Mouse (Mus musculus) hindbrain, embryonic 15.5 days (tissue): ENCODE results near the gene Alox15. TPM values are rescaled to one million over a fixed set of nuclear protein-coding genes. Genes with fewer than 3 reads are reported as not detected.
"Not testable (repeated sequence)": the region's sequence is repeated elsewhere in the genome, so short reads cannot be mapped to it uniquely, and the experiment has no call there.

Source experiments
- ATAC-seq: fragments of 200-750 bp; cut with Nextera tagmentation; 2 replicates; pipeline ENCODE4 v1.8.0; 2017; ENCODE audit warnings: low read depth, moderate number of reproducible peaks, moderate TSS enrichment; ENCODE audit not compliant: low FRiP score
- H3K27ac ChIP-seq: fragments of 300-500 bp; sonication (generic); replicated peaks from 2 replicates; pipeline ENCODE4 v1.5.1; 2015; ENCODE audit warnings: mild to moderate bottlenecking, inconsistent platforms
- H3K27me3 ChIP-seq: fragments of 300-500 bp; sonication (generic); 2 replicates; pipeline ENCODE4 v1.6.1; 2015; ENCODE audit warnings: control low read depth, inconsistent platforms
- H3K36me3 ChIP-seq: fragments of 300-500 bp; sonication (generic); 2 replicates; pipeline ENCODE4 v1.6.1; 2015; ENCODE audit warnings: control low read depth, inconsistent platforms
- H3K4me1 ChIP-seq: fragments of 300-500 bp; sonication (generic); replicated peaks from 2 replicates; pipeline ENCODE4 v1.6.1; 2015; ENCODE audit warnings: control low read depth, inconsistent platforms
- H3K4me2 ChIP-seq: fragments of 300-500 bp; sonication (generic); 2 replicates; pipeline ENCODE4 v1.6.1; 2015; ENCODE audit warnings: moderate library complexity, mild to moderate bottlenecking, inconsistent platforms
- H3K4me3 ChIP-seq: fragments of 300-500 bp; sonication (generic); 2 replicates; pipeline ENCODE4 v1.5.1; 2015; ENCODE audit warnings: mild to moderate bottlenecking, inconsistent platforms
- H3K9ac ChIP-seq: fragments of 300-500 bp; sonication (generic); 2 replicates; pipeline ENCODE4 v1.6.1; 2015; ENCODE audit warnings: inconsistent platforms
- H3K9me3 ChIP-seq: fragments of 300-500 bp; sonication (generic); 2 replicates; pipeline ENCODE4 v1.6.1; 2016; ENCODE audit warnings: control low read depth, inconsistent platforms
- WGBS: fragments of 180-500 bp; shearing (Covaris S2); methylation state at CpG from one replicate; pipeline ENCODE4 v1.1.7; 2015; 5-methylcytosine and 5-hydroxymethylcytosine counted together
- polyA plus RNA-seq: library from polyadenylated mRNA; unstranded; fragments of >200 nt; fragmentation: Nextera tagmentation; extraction: Ambion mirVana; gene quantifications from 2 replicates; pipeline ENCODE4 v1.2.1, GENCODE M21; 2015

The Alox15 gene
- polyA plus RNA-seq: not detected in 2 replicates

DNA sequence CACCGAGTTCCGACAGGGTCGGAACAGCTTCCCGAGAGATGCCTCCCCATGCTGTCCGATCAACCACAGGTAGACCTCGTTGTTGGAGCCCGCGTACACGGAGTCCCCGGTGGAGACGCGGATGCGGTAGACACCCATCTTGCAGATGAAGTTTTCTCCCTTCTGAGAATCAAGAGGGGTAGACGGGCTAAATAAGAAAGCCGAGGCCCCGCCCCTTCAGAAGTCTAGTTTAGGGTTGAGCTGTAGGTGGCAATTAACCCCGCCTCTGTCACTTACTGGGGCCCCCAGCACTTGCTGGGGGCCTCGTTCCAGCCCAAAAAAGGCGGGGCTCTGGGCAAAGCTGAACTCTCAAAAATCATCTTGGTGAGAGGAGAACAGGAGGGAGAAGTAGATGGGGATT lies at the start of gene Alox15:
Alox15 (minus strand) TSS at position 164 of the 400 bp plus-strand sequence.
- whole genome bisulfite sequencing: under 1% methylated on average over 19 of the region's 19 CpGs
- peaks cover 33% of the 10 kb centered on the region for H3K27me3 ChIP-seq
- ATAC-seq: no peak
- no peaks in the 10 kb centered on the region for H3K9me3 ChIP-seq
- peak within 1 kb of the TSS; percentile 52 for H3K4me2 ChIP-seq
- no peak within 1 kb of the TSS for H3K27ac ChIP-seq
- no peak within 1 kb of the TSS for H3K9ac ChIP-seq
- H3K4me1 ChIP-seq: peaks cover 11% of the 10 kb centered on the region
- peak within 1 kb of the TSS; percentile 21 for H3K4me3 ChIP-seq
- no peaks in the 10 kb centered on the region for H3K36me3 ChIP-seq

DNA sequence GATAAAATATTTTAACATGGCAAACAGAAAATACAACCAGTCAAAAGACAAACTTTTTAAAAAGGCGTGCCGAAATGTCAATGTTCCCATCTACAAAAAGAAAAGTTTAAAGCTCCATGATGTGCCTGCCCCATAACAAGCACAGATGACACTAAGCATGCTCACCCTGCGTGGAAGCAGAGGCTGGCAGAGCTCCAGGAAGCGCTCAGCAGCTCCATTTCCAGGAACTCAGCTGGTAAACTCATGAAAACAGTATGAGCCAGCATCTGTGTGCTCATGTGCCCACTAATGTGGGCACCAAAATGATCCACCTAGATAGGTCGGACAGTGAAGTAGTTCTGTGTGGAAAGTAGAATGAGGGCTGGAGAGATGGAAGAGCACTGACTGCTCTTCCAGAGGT lies 37.6 kb upstream of the Alox15 start:
- Histone ChIP-seq H3K9ac (no peak overlapping the region), H3K4me1 (no peaks in the 10 kb centered on the region), H3K27me3 (no peaks in the 10 kb centered on the region), H3K9me3 (no peaks in the 10 kb centered on the region), H3K27ac (no peak overlapping the region), H3K4me3 (no peak overlapping the region), H3K4me2 (no peak overlapping the region), H3K36me3 (peaks cover 30% of the 10 kb centered on the region)
- no peak for ATAC-seq
- 84% methylated on average over 5 of the region's 5 CpGs for WGBS

DNA sequence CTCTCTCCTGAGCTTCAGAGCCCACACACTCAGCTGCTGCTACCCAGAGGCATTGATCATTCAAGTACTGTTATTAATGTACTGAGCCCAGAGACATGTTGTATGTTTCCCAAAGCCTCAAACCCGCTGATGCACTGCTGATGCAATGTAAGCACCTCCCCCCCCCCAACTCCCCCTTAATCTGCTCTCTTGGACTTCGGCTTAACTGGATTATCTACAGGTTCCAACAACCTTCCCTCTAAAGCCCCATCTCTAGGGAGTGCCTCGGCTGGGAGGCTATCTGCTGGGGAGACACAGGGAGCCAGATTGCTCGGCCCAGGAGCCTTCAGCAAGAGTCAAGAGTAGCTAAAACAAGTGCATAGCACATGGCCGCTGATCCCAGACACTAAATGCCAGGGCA lies 35.6 kb upstream of the Alox15 start:
- Histone ChIP-seq H3K27me3 (no peaks in the 10 kb centered on the region), H3K36me3 (peaks cover 16% of the 10 kb centered on the region), H3K4me3 (no peak overlapping the region), H3K9ac (no peak overlapping the region), H3K4me2 (no peak overlapping the region), H3K4me1 (no peaks in the 10 kb centered on the region), H3K9me3 (no peaks in the 10 kb centered on the region), H3K27ac (no peak overlapping the region)
- WGBS: 89% methylated on average over 5 of the region's 5 CpGs
- no peak for ATAC-seq

DNA sequence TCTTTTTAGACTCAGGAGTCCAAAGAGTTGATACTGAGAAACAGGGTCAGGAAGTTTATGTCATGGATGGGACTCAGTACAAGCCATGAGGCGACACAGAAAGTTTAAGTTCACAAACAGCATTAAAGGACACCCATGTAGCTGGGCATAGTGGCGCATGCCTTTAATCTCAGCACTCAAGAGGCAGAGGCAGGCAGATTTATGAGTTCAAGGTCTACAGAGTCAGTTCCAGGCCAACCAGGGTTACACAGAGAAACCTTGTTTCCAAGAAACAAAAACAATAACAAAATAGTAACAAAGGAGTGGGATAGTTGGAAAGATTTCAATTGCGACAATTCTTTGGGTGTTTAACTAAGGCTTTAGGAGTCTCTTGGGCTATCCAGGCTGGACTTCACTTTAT lies 32.3 kb upstream of the Alox15 start:
- no peak overlapping the region for H3K9ac ChIP-seq
- no peaks in the 10 kb centered on the region for H3K9me3 ChIP-seq
- H3K27me3 ChIP-seq: no peaks in the 10 kb centered on the region
- WGBS: 88% methylated on average over 3 of the region's 3 CpGs
- H3K4me1 ChIP-seq: no peaks in the 10 kb centered on the region
- H3K36me3 ChIP-seq: 0 out of 2 replicates have a peak, but pooled peaks cover 3% of the 10 kb centered on the region
- no peak for ATAC-seq
- H3K4me3 ChIP-seq: no peak overlapping the region
- no peak overlapping the region for H3K4me2 ChIP-seq
- H3K27ac ChIP-seq: no peak overlapping the region

DNA sequence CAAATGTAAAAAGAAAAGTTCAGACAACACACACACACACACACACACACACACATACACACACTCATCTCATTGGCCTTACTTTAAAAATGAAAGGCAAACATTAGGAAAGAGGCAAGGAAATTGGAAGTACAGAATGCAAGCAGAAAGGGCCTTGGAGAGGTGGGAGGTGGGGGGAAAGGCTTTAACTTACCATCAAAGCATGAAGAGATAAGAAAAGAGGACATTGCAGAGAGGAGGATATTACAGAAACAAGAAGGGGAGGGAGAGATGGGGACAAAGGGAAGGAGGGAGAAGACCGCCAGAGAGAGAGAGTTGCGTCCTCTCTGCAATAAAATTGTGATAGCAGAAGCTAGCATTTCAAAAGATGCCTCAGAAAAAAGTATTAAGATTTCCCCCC lies 29.5 kb upstream of the Alox15 start:
- WGBS: 82% methylated on average over 2 of the region's 2 CpGs

DNA sequence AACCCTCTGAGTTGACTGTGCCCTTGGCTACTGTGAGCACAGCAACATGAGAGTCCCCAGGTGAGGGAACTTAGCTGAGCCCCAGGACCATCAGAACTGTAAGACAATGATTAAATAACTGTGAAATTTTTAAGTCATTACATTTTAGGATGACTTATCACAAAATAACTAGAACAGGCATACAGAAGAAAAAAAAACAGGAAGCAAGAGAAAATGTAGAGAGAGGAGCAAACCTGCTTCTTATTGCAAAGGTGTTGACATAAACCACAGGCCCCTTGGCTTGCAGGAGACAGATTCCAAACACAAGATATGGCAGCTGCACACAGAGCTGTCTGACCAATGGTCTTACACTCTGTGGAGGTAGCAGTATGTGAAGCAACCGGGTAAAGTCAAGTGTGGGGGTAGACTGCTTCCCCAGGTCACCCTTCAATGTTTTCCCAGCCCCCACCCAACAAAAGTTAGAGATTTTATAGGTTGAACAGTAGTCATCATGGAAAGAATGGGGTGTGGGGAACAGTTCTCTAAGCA lies 28.7 kb upstream of the Alox15 start:
- H3K27ac ChIP-seq: no peak overlapping the region
- H3K36me3 ChIP-seq: no peaks in the 10 kb centered on the region
- H3K4me1 ChIP-seq: no peaks in the 10 kb centered on the region
- WGBS: 96% methylated on average over 1 of the region's 1 CpGs
- H3K4me3 ChIP-seq: no peak overlapping the region
- H3K27me3 ChIP-seq: no peaks in the 10 kb centered on the region
- H3K9me3 ChIP-seq: no peaks in the 10 kb centered on the region
- no peak overlapping the region for H3K9ac ChIP-seq
- H3K4me2 ChIP-seq: no peak overlapping the region
- ATAC-seq: no peak

More for the DNA sequence above, 29.5 kb upstream of the Alox15 start:
- Histone ChIP-seq H3K36me3 (0 out of 2 replicates have a peak, but pooled peaks cover 3% of the 10 kb centered on the region), H3K9me3 (no peaks in the 10 kb centered on the region), H3K4me1 (no peaks in the 10 kb centered on the region), H3K4me3 (no peak overlapping the region), H3K4me2 (no peak overlapping the region), H3K9ac (no peak overlapping the region), H3K27ac (no peak overlapping the region), H3K27me3 (no peaks in the 10 kb centered on the region)
- no peak for ATAC-seq

DNA sequence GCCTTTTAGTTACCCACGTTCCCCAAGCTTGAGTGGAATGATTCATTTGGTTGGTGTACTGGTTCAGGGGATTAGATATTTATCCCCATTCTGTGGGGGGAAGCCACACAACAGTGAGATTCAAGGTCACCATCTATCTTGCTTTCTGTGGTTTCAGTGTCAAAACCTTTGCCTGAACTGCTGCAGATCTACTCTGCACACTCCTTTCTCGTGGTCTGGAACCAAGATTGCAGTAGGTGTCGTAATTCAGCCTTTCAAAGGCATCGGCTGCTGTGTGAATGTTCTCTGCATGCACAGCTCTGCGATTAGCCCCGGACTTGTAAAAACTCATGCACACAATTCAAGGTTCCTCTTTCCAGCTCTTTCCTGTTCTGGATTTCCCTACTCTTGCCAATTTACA lies 24.2 kb upstream of the Alox15 start:
- Histone ChIP-seq H3K4me1 (no peaks in the 10 kb centered on the region), H3K9ac (no peak overlapping the region), H3K27me3 (no peaks in the 10 kb centered on the region), H3K27ac (no peak overlapping the region), H3K36me3 (no peaks in the 10 kb centered on the region), H3K4me2 (no peak overlapping the region), H3K4me3 (no peak overlapping the region), H3K9me3 (no peaks in the 10 kb centered on the region)
- ATAC-seq: no peak
- WGBS: 82% methylated on average over 6 of the region's 6 CpGs

DNA sequence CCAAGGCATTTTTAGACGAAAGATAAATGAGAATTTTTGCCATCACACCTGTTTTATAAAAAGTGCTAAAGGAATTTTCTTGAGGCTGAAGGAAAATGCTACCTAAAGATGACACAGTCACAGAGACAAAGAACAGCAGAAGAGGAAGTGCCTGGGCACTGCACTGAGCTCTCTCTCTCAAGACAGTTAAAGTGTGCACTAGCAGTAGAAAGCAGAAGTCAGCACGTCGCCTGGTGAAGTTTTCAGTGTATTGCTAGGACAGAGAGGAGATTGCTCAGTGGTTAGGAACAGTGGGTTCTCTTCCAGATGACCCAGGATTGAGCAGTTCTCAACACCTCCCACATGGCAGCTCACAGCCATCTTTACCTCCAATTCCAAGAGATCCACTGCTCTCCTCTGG lies 22.5 kb upstream of the Alox15 start:
- Histone ChIP-seq H3K9ac (no peak overlapping the region), H3K9me3 (no peaks in the 10 kb centered on the region), H3K27ac (no peak overlapping the region), H3K4me1 (no peaks in the 10 kb centered on the region), H3K4me3 (no peak overlapping the region), H3K27me3 (no peaks in the 10 kb centered on the region), H3K36me3 (no peaks in the 10 kb centered on the region), H3K4me2 (no peak overlapping the region)
- ATAC-seq: no peak
- 80% methylated on average over 3 of the region's 3 CpGs for WGBS

DNA sequence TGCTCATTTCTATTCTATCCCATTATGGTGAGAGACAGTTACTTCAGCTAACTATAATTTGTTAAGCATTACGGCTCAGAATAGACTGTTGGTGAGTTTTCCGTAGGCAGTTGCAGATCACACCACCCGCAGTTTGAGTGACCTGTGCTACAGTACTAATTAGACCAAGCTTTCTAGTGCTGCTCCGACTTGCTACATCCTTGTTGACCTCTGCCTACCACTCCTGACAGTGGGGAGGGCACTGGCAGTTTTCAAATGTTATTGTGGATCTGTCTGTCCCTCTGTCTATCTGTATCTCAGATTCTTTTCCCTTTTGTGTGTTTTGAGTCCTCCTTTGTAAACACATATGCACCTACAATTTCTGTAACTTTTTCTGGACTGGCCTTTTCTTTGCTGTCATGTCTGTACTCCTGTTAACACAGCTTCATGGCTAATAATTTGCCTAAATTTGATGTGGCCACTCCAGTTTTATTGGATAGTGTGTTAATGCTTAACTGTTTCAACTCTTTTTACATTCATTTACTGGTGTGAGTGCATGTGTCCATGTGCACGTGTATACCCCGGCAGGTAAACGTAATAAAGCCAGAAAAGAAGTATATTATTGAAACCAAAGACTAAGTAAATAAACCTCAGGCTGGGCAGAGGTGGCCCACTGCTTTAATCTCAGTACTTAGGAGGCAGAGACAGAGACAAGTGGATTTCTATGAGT lies 21.2 kb upstream of the Alox15 start:
- Histone ChIP-seq H3K4me2 (no peak overlapping the region), H3K4me1 (no peaks in the 10 kb centered on the region), H3K36me3 (no peaks in the 10 kb centered on the region), H3K9me3 (no peaks in the 10 kb centered on the region), H3K27ac (no peak overlapping the region), H3K4me3 (no peak overlapping the region), H3K9ac (no peak overlapping the region), H3K27me3 (no peaks in the 10 kb centered on the region)
- no peak for ATAC-seq
- 83% methylated on average over 7 of the region's 7 CpGs for WGBS

DNA sequence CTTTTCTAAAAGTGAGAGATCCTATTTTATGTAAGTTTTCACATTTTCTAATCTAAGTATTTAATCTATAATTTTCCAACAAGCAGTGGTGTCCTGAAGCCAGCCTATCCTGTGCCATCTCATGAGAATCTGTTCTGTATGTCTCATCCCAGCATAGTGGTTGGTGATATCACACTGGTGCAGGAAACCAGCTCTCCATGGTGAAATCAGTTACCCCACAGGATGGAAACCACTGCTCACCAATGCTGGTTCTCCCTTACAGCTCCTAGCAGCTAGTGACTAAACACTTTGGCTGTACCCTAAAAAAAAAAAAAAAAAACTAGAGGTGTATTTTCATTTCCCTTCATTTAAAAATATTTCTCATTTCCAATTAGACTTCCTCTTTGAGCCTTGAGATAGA lies 20.6 kb upstream of the Alox15 start:
- Histone ChIP-seq H3K9me3 (no peaks in the 10 kb centered on the region), H3K4me2 (no peak overlapping the region), H3K27me3 (no peaks in the 10 kb centered on the region), H3K27ac (no peak overlapping the region), H3K9ac (no peak overlapping the region), H3K4me1 (no peaks in the 10 kb centered on the region), H3K36me3 (no peaks in the 10 kb centered on the region), H3K4me3 (no peak overlapping the region)
- no peak for ATAC-seq

DNA sequence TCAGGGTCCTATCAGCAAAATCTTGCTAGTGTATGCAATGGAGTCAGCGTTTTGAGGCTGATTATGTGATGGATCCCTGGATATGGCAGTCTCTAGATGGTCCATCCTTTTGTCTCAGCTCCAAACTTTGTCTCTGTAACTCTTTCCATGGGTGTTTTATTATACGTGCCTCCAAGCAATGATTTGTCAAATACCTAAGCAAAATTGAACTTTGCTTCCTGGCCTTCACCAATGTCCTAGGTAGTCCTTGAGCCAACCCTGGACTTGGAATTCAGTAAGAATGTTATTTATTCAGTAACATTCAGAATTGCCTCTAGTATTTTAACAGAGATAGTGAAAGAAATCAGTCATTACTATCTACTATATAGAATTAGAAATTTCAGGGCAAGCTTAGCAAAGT lies 16.8 kb upstream of the Alox15 start:
- H3K4me1 ChIP-seq, H3K4me3 ChIP-seq, H3K27ac ChIP-seq, H3K27me3 ChIP-seq, H3K4me2 ChIP-seq, H3K9me3 ChIP-seq, H3K36me3 ChIP-seq, ATAC-seq, H3K9ac ChIP-seq: not testable (repeated sequence)
- WGBS: 76% methylated on average over 2 of the region's 2 CpGs

DNA sequence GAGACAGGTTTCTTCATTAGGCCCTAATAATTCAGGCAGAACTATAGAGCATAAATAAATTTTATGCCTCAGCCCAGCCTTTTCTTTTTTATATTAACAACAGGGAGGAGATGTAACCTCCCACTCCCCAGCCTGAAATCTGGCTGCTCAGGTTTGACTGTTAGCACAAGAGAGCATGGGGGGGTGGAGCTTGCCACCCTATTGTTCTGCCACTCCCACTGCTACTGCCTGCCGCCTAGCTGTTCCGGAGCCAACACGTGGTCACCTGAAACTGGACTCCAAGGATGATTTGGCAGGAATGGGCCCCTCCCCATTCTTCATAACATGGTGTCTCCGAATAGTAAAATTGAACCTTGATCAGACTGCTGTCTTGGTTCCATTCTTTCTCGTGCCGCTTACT lies 15.9 kb upstream of the Alox15 start:
- WGBS: 85% methylated on average over 6 of the region's 6 CpGs
- not testable (repeated sequence) for H3K9me3 ChIP-seq, H3K4me2 ChIP-seq, ATAC-seq, H3K4me1 ChIP-seq, H3K4me3 ChIP-seq, H3K9ac ChIP-seq, H3K27me3 ChIP-seq, H3K27ac ChIP-seq, H3K36me3 ChIP-seq

DNA sequence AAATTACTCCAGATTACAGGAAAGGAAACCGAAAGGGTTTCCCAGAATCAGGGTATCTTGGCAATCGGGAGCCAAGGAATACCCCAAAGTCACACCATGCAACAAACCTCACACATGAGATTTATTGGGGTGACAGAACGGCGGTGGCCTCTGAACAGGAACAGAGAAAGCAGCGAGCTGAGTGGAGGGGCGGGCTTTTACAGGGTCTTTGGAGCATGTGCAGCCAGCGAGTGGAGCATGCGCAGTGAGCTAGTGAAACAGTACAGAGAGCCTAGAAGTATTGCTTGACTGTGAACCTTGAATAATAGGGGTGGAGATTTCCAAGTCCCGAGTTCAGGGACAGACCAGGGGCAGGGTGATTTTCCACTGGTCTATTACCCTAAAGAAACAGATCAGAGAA lies 3.2 kb downstream of the Alox15 start:
- H3K9ac ChIP-seq: no peak overlapping the region
- H3K36me3 ChIP-seq: no peaks in the 10 kb centered on the region
- no peak for ATAC-seq
- WGBS: 90% methylated on average over 9 of the region's 9 CpGs
- H3K4me3 ChIP-seq: no peak overlapping the region
- H3K27ac ChIP-seq: no peak overlapping the region
- peaks cover 33% of the 10 kb centered on the region for H3K27me3 ChIP-seq
- H3K4me2 ChIP-seq: no peak overlapping the region
- no peaks in the 10 kb centered on the region for H3K9me3 ChIP-seq
- peaks cover 11% of the 10 kb centered on the region for H3K4me1 ChIP-seq
